Mouse (Mus musculus): ENCODE results near the gene Nadsyn1.

The Nadsyn1 gene

GRCm38 (mm10) chr7:143822375-143823265 lies at the start of gene Nadsyn1, which contains the start of gene Dhcr7:
Nadsyn1 (minus strand) TSS chr7:143822849.
Dhcr7 (plus strand) TSS chr7:143823145.
- H3K4me3 ChIP-seq (replicated peaks; ENCODE audit: low read length): peak within 1 kb of the TSS; percentile 88
- TF ChIP-seq NANOG (IDR thresholded peaks at IDR 0.05; ENCODE audit: borderline replicate concordance, low read length): no peak
- peaks cover 24% of the 10 kb centered on the region for H3K4me1 ChIP-seq (replicated peaks; ENCODE audit: low read depth, low read length)
- H3K27me3 ChIP-seq (ENCODE audit: insufficient read depth, low read length): no peaks in the 10 kb centered on the region
- no peaks in the 10 kb centered on the region for H3K9me3 ChIP-seq (ENCODE audit: low read length)
- peaks cover 12% of the 10 kb centered on the region for H3K36me3 ChIP-seq (ENCODE audit: insufficient read depth, low read length)

GRCm38 (mm10) chr7:143868874-143869273 lies 46.2 kb upstream of the Nadsyn1 start:
- Histone ChIP-seq H3K9me3 (ENCODE audit: low read length) (peaks cover 19% of the 10 kb centered on the region), H3K36me3 (ENCODE audit: insufficient read depth, low read length) (no peaks in the 10 kb centered on the region), H3K4me3 (replicated peaks; ENCODE audit: low read length) (no peak overlapping the region), H3K4me1 (replicated peaks; ENCODE audit: low read depth, low read length) (no peaks in the 10 kb centered on the region), H3K27me3 (ENCODE audit: insufficient read depth, low read length) (peaks cover 18% of the 10 kb centered on the region)
- no peak for TF ChIP-seq CTCF (conservative IDR thresholded peaks at IDR 0.05; ENCODE audit: low read length)
- no peak for TF ChIP-seq POU5F1 (IDR thresholded peaks at IDR 0.05; ENCODE audit: borderline replicate concordance, low read length)
- TF ChIP-seq NANOG (IDR thresholded peaks at IDR 0.05; ENCODE audit: borderline replicate concordance, low read length): no peak

GRCm38 (mm10) chr7:143866538-143866937 lies 43.9 kb upstream of the Nadsyn1 start, which contains the start of gene Gm498:
Gm498 (plus strand) TSS chr7:143866838.
- Histone ChIP-seq H3K27me3 (ENCODE audit: insufficient read depth, low read length) (peaks cover 18% of the 10 kb centered on the region), H3K36me3 (ENCODE audit: insufficient read depth, low read length) (no peaks in the 10 kb centered on the region), H3K4me3 (replicated peaks; ENCODE audit: low read length) (no peak within 1 kb of the TSS), H3K4me1 (replicated peaks; ENCODE audit: low read depth, low read length) (no peaks in the 10 kb centered on the region), H3K9me3 (ENCODE audit: low read length) (peaks cover 15% of the 10 kb centered on the region)
- TF ChIP-seq CTCF (conservative IDR thresholded peaks at IDR 0.05; ENCODE audit: low read length) (no peak), POU5F1 (IDR thresholded peaks at IDR 0.05; ENCODE audit: borderline replicate concordance, low read length) (no peak), NANOG (IDR thresholded peaks at IDR 0.05; ENCODE audit: borderline replicate concordance, low read length) (no peak)

- Histone ChIP-seq H3K27me3 (ENCODE audit: insufficient read depth, low read length) (no peaks in the 10 kb centered on the region), H3K36me3 (ENCODE audit: insufficient read depth, low read length) (peaks cover 52% of the 10 kb centered on the region), H3K4me3 (replicated peaks; ENCODE audit: low read length) (no peak overlapping the region), H3K4me1 (replicated peaks; ENCODE audit: low read depth, low read length) (peaks cover 12% of the 10 kb centered on the region), H3K9me3 (ENCODE audit: low read length) (no peaks in the 10 kb centered on the region)
- TF ChIP-seq NANOG (IDR thresholded peaks at IDR 0.05; ENCODE audit: borderline replicate concordance, low read length): no peak
Measured at GRCm38 (mm10) chr7:143848768-143849482, 26.3 kb upstream of the Nadsyn1 start.

- Histone ChIP-seq H3K4me1 (replicated peaks; ENCODE audit: low read depth, low read length) (peaks cover 12% of the 10 kb centered on the region), H3K4me3 (replicated peaks; ENCODE audit: low read length) (no peak overlapping the region), H3K36me3 (ENCODE audit: insufficient read depth, low read length) (peaks cover 59% of the 10 kb centered on the region), H3K9me3 (ENCODE audit: low read length) (no peaks in the 10 kb centered on the region), H3K27me3 (ENCODE audit: insufficient read depth, low read length) (no peaks in the 10 kb centered on the region)
- no peak for TF ChIP-seq NANOG (IDR thresholded peaks at IDR 0.05; ENCODE audit: borderline replicate concordance, low read length)
- no peak for TF ChIP-seq POU5F1 (IDR thresholded peaks at IDR 0.05; ENCODE audit: borderline replicate concordance, low read length)
Measured at GRCm38 (mm10) chr7:143848127-143848767, 25.6 kb upstream of the Nadsyn1 start.

- TF ChIP-seq POU5F1 (IDR thresholded peaks at IDR 0.05; ENCODE audit: borderline replicate concordance, low read length) (no peak), NANOG (IDR thresholded peaks at IDR 0.05; ENCODE audit: borderline replicate concordance, low read length) (no peak), CTCF (conservative IDR thresholded peaks at IDR 0.05; ENCODE audit: low read length) (no peak)
- Histone ChIP-seq H3K9me3 (ENCODE audit: low read length) (no peaks in the 10 kb centered on the region), H3K4me1 (replicated peaks; ENCODE audit: low read depth, low read length) (peaks cover 13% of the 10 kb centered on the region), H3K4me3 (replicated peaks; ENCODE audit: low read length) (no peak overlapping the region), H3K27me3 (ENCODE audit: insufficient read depth, low read length) (no peaks in the 10 kb centered on the region), H3K36me3 (ENCODE audit: insufficient read depth, low read length) (peaks cover 99% of the 10 kb centered on the region)
Measured at GRCm38 (mm10) chr7:143841301-143841700, 18.7 kb upstream of the Nadsyn1 start.

GRCm38 (mm10) chr7:143840121-143840520 lies 17.5 kb upstream of the Nadsyn1 start:
- Histone ChIP-seq H3K27me3 (ENCODE audit: insufficient read depth, low read length) (no peaks in the 10 kb centered on the region), H3K36me3 (ENCODE audit: insufficient read depth, low read length) (peaks cover 99% of the 10 kb centered on the region), H3K4me1 (replicated peaks; ENCODE audit: low read depth, low read length) (peaks cover 25% of the 10 kb centered on the region), H3K9me3 (ENCODE audit: low read length) (no peaks in the 10 kb centered on the region), H3K4me3 (replicated peaks; ENCODE audit: low read length) (no peak overlapping the region)
- TF ChIP-seq POU5F1 (IDR thresholded peaks at IDR 0.05; ENCODE audit: borderline replicate concordance, low read length): no peak
- TF ChIP-seq CTCF (conservative IDR thresholded peaks at IDR 0.05; ENCODE audit: low read length): no peak
- TF ChIP-seq NANOG (IDR thresholded peaks at IDR 0.05; ENCODE audit: borderline replicate concordance, low read length): no peak

GRCm38 (mm10) chr7:143837705-143838358 lies 15.2 kb upstream of the Nadsyn1 start:
- H3K9me3 ChIP-seq (ENCODE audit: low read length): no peaks in the 10 kb centered on the region
- no peaks in the 10 kb centered on the region for H3K27me3 ChIP-seq (ENCODE audit: insufficient read depth, low read length)
- TF ChIP-seq CTCF (conservative IDR thresholded peaks at IDR 0.05; ENCODE audit: low read length) (no peak), NANOG (IDR thresholded peaks at IDR 0.05; ENCODE audit: borderline replicate concordance, low read length) (no peak), POU5F1 (IDR thresholded peaks at IDR 0.05; ENCODE audit: borderline replicate concordance, low read length) (no peak)
- H3K4me1 ChIP-seq (replicated peaks; ENCODE audit: low read depth, low read length): peaks cover 46% of the 10 kb centered on the region
- no peak overlapping the region for H3K4me3 ChIP-seq (replicated peaks; ENCODE audit: low read length)
- peaks cover 99% of the 10 kb centered on the region for H3K36me3 ChIP-seq (ENCODE audit: insufficient read depth, low read length)

Measured in E14TG2a.4 (cell line).